Mouse (Mus musculus): ENCODE measurements around the gene Olfr1264. TPM values are rescaled to one million over a fixed set of nuclear protein-coding genes. Genes with fewer than 3 reads are reported as not detected.

Olfr1264 gene
- polyA plus RNA-seq (2015; fragmentation: Nextera tagmentation; extraction: Ambion mirVana) = not detected in 2 replicates

GRCm38 (mm10) chr2:90025477-90025876 is at the start of gene Olfr1264:
Olfr1264 (minus strand) TSS chr2:90025577.
- Histone ChIP-seq H3K27me3 (no peaks in the 10 kb centered on the region), H3K4me2 (no peak within 1 kb of the TSS), H3K4me3 (replicated peaks) (no peak within 1 kb of the TSS), H3K27ac (no peak within 1 kb of the TSS), H3K36me3 (no peaks in the 10 kb centered on the region), H3K9ac (no peak within 1 kb of the TSS), H3K4me1 (replicated peaks) (no peaks in the 10 kb centered on the region), H3K9me3 (replicated peaks) (no peaks in the 10 kb centered on the region)
- 72% methylated on average over 2 of the region's 2 CpGs for WGBS (ENCODE audit: insufficient replicate concordance)
- ATAC-seq (ENCODE audit: low read depth) (no peak), DNase-seq (no peak)

GRCm38 (mm10) chr2:90070065-90070464 is 44.7 kb upstream of the Olfr1264 start:
- Histone ChIP-seq H3K9ac (no peak overlapping the region), H3K4me2 (no peak overlapping the region), H3K4me3 (replicated peaks) (no peak overlapping the region), H3K27me3 (no peaks in the 10 kb centered on the region), H3K36me3 (no peaks in the 10 kb centered on the region), H3K4me1 (replicated peaks) (no peaks in the 10 kb centered on the region), H3K27ac (no peak overlapping the region), H3K9me3 (replicated peaks) (no peaks in the 10 kb centered on the region; the same call in 1 of the 2 replicates)
- DNase-seq (no peak), ATAC-seq (ENCODE audit: low read depth) (no peak)
- WGBS (ENCODE audit: insufficient replicate concordance) = 47% methylated on average over 2 of the region's 2 CpGs

GRCm38 (mm10) chr2:90063494-90063893 is 38.1 kb upstream of the Olfr1264 start, which contains the start of gene Olfr140:
Olfr140 (minus strand) TSS chr2:90063594.
- H3K27me3 ChIP-seq = no peaks in the 10 kb centered on the region
- H3K9me3 ChIP-seq (replicated peaks) = no peaks in the 10 kb centered on the region
- H3K4me2 ChIP-seq = no peak within 1 kb of the TSS
- no peak for ATAC-seq (ENCODE audit: low read depth)
- H3K27ac ChIP-seq = no peak within 1 kb of the TSS
- no peak for DNase-seq
- H3K4me1 ChIP-seq (replicated peaks) = no peaks in the 10 kb centered on the region
- H3K36me3 ChIP-seq = no peaks in the 10 kb centered on the region
- H3K4me3 ChIP-seq (replicated peaks) = no peak within 1 kb of the TSS
- no peak within 1 kb of the TSS for H3K9ac ChIP-seq

- H3K4me1 ChIP-seq (replicated peaks) = no peaks in the 10 kb centered on the region
- DNase-seq (no peak), ATAC-seq (ENCODE audit: low read depth) (no peak)
- no peak within 1 kb of the TSS for H3K4me3 ChIP-seq (replicated peaks)
- H3K27me3 ChIP-seq = no peaks in the 10 kb centered on the region
- no peaks in the 10 kb centered on the region for H3K9me3 ChIP-seq (replicated peaks)
- H3K9ac ChIP-seq = no peak within 1 kb of the TSS
- no peaks in the 10 kb centered on the region for H3K36me3 ChIP-seq
- no peak within 1 kb of the TSS for H3K4me2 ChIP-seq
- no peak within 1 kb of the TSS for H3K27ac ChIP-seq
These were observed 9.7 kb upstream of the Olfr1264 start, which contains the start of gene Olfr1265 for GRCm38 (mm10) chr2:90035037-90035436. Olfr1265 (plus strand) TSS chr2:90035337.

- Histone ChIP-seq H3K4me3 (replicated peaks) (no peak within 1 kb of the TSS), H3K27ac (no peak within 1 kb of the TSS), H3K4me1 (replicated peaks) (no peaks in the 10 kb centered on the region), H3K9ac (no peak within 1 kb of the TSS), H3K9me3 (replicated peaks) (no peaks in the 10 kb centered on the region), H3K36me3 (no peaks in the 10 kb centered on the region), H3K4me2 (no peak within 1 kb of the TSS), H3K27me3 (no peaks in the 10 kb centered on the region)
- no peak for ATAC-seq (ENCODE audit: low read depth)
- no peak for DNase-seq
- WGBS (ENCODE audit: insufficient replicate concordance) = 57% methylated on average over 2 of the region's 2 CpGs
These were observed 13.5 kb downstream of the Olfr1264 start, which contains the start of gene Olfr1263 for GRCm38 (mm10) chr2:90011831-90012230. Olfr1263 (plus strand) TSS chr2:90012131.

GRCm38 (mm10) chr2:89999845-90000244 is 25.5 kb downstream of the Olfr1264 start, which contains the start of gene Olfr1262:
Olfr1262 (plus strand) TSS chr2:90000145.
- DNase-seq (no peak), ATAC-seq (ENCODE audit: low read depth) (no peak)
- Histone ChIP-seq H3K4me1 (replicated peaks) (no peaks in the 10 kb centered on the region), H3K9me3 (replicated peaks) (no peaks in the 10 kb centered on the region), H3K36me3 (no peaks in the 10 kb centered on the region), H3K4me2 (no peak within 1 kb of the TSS), H3K4me3 (replicated peaks) (no peak within 1 kb of the TSS), H3K27ac (no peak within 1 kb of the TSS), H3K27me3 (no peaks in the 10 kb centered on the region), H3K9ac (no peak within 1 kb of the TSS)

- Histone ChIP-seq H3K36me3 (no peaks in the 10 kb centered on the region), H3K9me3 (replicated peaks) (no peaks in the 10 kb centered on the region), H3K27ac (no peak within 1 kb of the TSS), H3K27me3 (no peaks in the 10 kb centered on the region), H3K4me1 (replicated peaks) (no peaks in the 10 kb centered on the region), H3K4me2 (no peak within 1 kb of the TSS), H3K4me3 (replicated peaks) (no peak within 1 kb of the TSS), H3K9ac (no peak within 1 kb of the TSS)
- no peak for ATAC-seq (ENCODE audit: low read depth)
- DNase-seq = no peak
These were observed 34.5 kb downstream of the Olfr1264 start, which contains the start of gene Olfr1261 for GRCm38 (mm10) chr2:89990921-89991320. Olfr1261 (plus strand) TSS chr2:89991221.

- H3K27me3 ChIP-seq = no peaks in the 10 kb centered on the region
- H3K9ac ChIP-seq = no peak overlapping the region
- ATAC-seq (ENCODE audit: low read depth) (no peak), DNase-seq (no peak)
- 47% methylated on average over 2 of the region's 2 CpGs for WGBS (ENCODE audit: insufficient replicate concordance)
- no peaks in the 10 kb centered on the region for H3K9me3 ChIP-seq (replicated peaks)
- H3K27ac ChIP-seq = no peak overlapping the region
- H3K4me1 ChIP-seq (replicated peaks) = no peaks in the 10 kb centered on the region
- no peak overlapping the region for H3K4me3 ChIP-seq (replicated peaks)
- H3K4me2 ChIP-seq = no peak overlapping the region
- H3K36me3 ChIP-seq = no peaks in the 10 kb centered on the region
These were observed 47.7 kb downstream of the Olfr1264 start for GRCm38 (mm10) chr2:89977709-89978108.

GRCm38 (mm10) chr2:89974184-89974583 is 51.2 kb downstream of the Olfr1264 start, which contains the start of gene Olfr1260:
Olfr1260 (plus strand) TSS chr2:89974340.
- Histone ChIP-seq H3K4me1 (replicated peaks) (no peaks in the 10 kb centered on the region), H3K4me3 (replicated peaks) (no peak within 1 kb of the TSS), H3K27me3 (no peaks in the 10 kb centered on the region), H3K4me2 (no peak within 1 kb of the TSS), H3K9me3 (replicated peaks) (no peaks in the 10 kb centered on the region), H3K27ac (no peak within 1 kb of the TSS), H3K36me3 (no peaks in the 10 kb centered on the region), H3K9ac (no peak within 1 kb of the TSS)
- DNase-seq (no peak), ATAC-seq (ENCODE audit: low read depth) (no peak)
- WGBS (ENCODE audit: insufficient replicate concordance) = 54% methylated on average over 2 of the region's 2 CpGs

Other genes starting within 250 kb of the Olfr1264 start
- not detected in 2 replicates for gene Olfr1254, start 232.0 kb downstream of the Olfr1264 start, polyA plus RNA-seq (2015; fragmentation: Nextera tagmentation; extraction: Ambion mirVana)
- not detected in 2 replicates for gene Olfr1255, start 213.5 kb downstream of the Olfr1264 start, polyA plus RNA-seq (2015; fragmentation: Nextera tagmentation; extraction: Ambion mirVana)
- not detected in 2 replicates for gene Olfr1256, start 184.0 kb downstream of the Olfr1264 start, polyA plus RNA-seq (2015; fragmentation: Nextera tagmentation; extraction: Ambion mirVana)
- gene Olfr48, start 177.4 kb downstream of the Olfr1264 start, polyA plus RNA-seq (2015; fragmentation: Nextera tagmentation; extraction: Ambion mirVana) = not detected in 2 replicates
- gene Olfr1257, start 147.1 kb downstream of the Olfr1264 start, polyA plus RNA-seq (2015; fragmentation: Nextera tagmentation; extraction: Ambion mirVana) = not detected in 2 replicates
- gene Olfr1258, start 98.3 kb downstream of the Olfr1264 start, polyA plus RNA-seq (2015; fragmentation: Nextera tagmentation; extraction: Ambion mirVana) = not detected in 2 replicates
- not detected in 2 replicates for gene Olfr1259, start 76.9 kb downstream of the Olfr1264 start, polyA plus RNA-seq (2015; fragmentation: Nextera tagmentation; extraction: Ambion mirVana)
- not detected in 2 replicates for gene Olfr1260, start 51.2 kb downstream of the Olfr1264 start, polyA plus RNA-seq (2015; fragmentation: Nextera tagmentation; extraction: Ambion mirVana)
- not detected in 2 replicates for gene Olfr1261, start 34.4 kb downstream of the Olfr1264 start, polyA plus RNA-seq (2015; fragmentation: Nextera tagmentation; extraction: Ambion mirVana)
- not detected in 2 replicates for gene Olfr1262, start 25.4 kb downstream of the Olfr1264 start, polyA plus RNA-seq (2015; fragmentation: Nextera tagmentation; extraction: Ambion mirVana)
- not detected in 2 replicates for gene Olfr1263, start 13.4 kb downstream of the Olfr1264 start, polyA plus RNA-seq (2015; fragmentation: Nextera tagmentation; extraction: Ambion mirVana)
- not detected in 2 replicates for gene Olfr1265, start 9.8 kb upstream of the Olfr1264 start, polyA plus RNA-seq (2015; fragmentation: Nextera tagmentation; extraction: Ambion mirVana)
- not detected in 2 replicates for gene Olfr140, start 38.0 kb upstream of the Olfr1264 start, polyA plus RNA-seq (2015; fragmentation: Nextera tagmentation; extraction: Ambion mirVana)
- not detected in 2 replicates for gene Olfr1269, start 95.8 kb upstream of the Olfr1264 start, polyA plus RNA-seq (2015; fragmentation: Nextera tagmentation; extraction: Ambion mirVana)
- gene Olfr32, start 116.7 kb upstream of the Olfr1264 start, polyA plus RNA-seq (2015; fragmentation: Nextera tagmentation; extraction: Ambion mirVana) = not detected in 2 replicates
- not detected in 2 replicates for gene Olfr1270, start 127.5 kb upstream of the Olfr1264 start, polyA plus RNA-seq (2015; fragmentation: Nextera tagmentation; extraction: Ambion mirVana)
- gene Olfr1506, start 198.9 kb upstream of the Olfr1264 start, polyA plus RNA-seq (2015; fragmentation: Nextera tagmentation; extraction: Ambion mirVana) = not detected in 2 replicates
- not detected in 2 replicates for gene Olfr142, start 232.0 kb upstream of the Olfr1264 start, polyA plus RNA-seq (2015; fragmentation: Nextera tagmentation; extraction: Ambion mirVana)
- gene Olfr1271, start 245.5 kb upstream of the Olfr1264 start, polyA plus RNA-seq (2015; fragmentation: Nextera tagmentation; extraction: Ambion mirVana) = not detected in 2 replicates

Data from liver, embryonic 13.5 days (tissue).